Mouse (Mus musculus): Measurements from ENCODE around the gene Dusp21.

- TF ChIP-seq POLR2A (IDR thresholded peaks at IDR 0.05; ENCODE audit: insufficient read depth, low read depth, low read length) (no peak), CTCF (IDR thresholded peaks at IDR 0.05; ENCODE audit: insufficient read depth, low read depth, low read length) (no peak)
Observed at GRCm38 (mm10) chrX:18160734-18161442, 15.2 kb downstream of the Dusp21 start.
